Mouse (Mus musculus): ENCODE results near the gene Grifin. TPM values are rescaled to one million over a fixed set of nuclear protein-coding genes. Genes with fewer than 3 reads are reported as not detected.

Gene Grifin
- polyA plus RNA-seq, 1 experiment from 2014 or later, result not detected

DNA sequence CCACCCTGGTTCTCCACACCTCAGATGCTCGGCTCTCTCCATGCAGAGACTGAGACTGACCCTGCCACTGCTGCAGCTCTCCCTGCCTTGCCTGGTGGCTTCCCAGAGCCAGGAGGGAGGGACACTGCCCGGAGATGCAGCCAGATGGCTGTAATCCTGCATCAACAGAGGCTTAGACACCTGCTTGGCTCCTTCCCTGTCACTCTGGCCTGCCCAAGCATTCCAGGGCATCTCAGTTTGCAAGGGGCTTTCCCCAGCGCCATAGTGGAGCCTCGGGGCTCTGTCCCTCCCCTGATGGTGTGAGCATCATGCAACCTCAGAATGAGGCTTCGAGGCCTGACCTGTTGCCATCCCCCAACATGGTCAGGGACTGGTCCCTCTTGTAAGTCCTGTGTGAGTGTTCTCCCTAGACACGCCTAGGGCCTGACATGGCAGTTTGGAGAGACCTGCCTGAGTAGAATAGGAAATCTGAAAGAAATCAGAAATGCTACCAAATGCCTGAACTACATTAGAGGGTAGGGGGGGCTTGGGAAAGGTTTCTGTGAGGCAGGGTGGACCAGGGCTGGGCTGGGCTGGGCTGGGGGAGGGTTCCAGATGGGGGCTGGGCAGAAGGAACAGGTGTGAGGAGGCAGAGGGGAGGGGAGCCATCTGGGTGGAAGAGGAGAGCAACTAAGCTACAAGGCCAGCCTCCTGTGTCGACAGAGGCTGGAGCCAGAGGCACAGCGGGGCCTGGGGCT is 18.3 kb upstream of the Grifin start:
- Histone ChIP-seq H3K4me1 (peaks cover 11% of the 10 kb centered on the region; the same call in 1 of the 2 replicates), H3K36me3 (no peaks in the 10 kb centered on the region), H3K4me2 (no peak overlapping the region), H3K9me3 (no peaks in the 10 kb centered on the region), H3K4me3 (no peak overlapping the region), H3K27ac (no peak overlapping the region), H3K9ac (no peak overlapping the region), H3K27me3 (no peaks in the 10 kb centered on the region)
- 38% methylated on average over 8 of the region's 8 CpGs for WGBS
- ATAC-seq (ENCODE audit: borderline replicate concordance, extremely low read depth, low FRiP score, low TSS enrichment), result no peak

DNA sequence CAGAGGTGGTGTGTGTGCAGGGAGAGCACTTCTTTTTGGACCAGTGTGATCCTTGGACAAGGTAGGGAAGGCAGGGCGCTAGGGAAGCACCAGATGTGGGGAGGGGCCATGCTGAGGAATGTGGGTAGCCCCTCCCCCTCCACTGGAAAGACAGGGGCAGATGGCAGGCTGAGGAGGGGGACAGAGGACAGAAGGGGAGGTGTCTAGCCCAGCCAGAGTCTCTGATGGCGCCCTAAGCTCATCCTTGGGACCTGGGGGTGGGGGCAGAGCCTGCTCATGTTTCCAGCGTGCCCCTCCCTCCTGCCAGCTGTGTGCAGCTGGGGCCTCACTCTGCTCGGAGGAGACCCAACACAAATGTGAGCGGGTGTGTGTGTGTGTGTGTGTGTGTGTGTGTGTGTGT is 16.7 kb upstream of the Grifin start:
- Histone ChIP-seq H3K9me3 (no peaks in the 10 kb centered on the region), H3K36me3 (no peaks in the 10 kb centered on the region), H3K4me3 (no peak overlapping the region), H3K4me1 (peaks cover 11% of the 10 kb centered on the region; the same call in 1 of the 2 replicates), H3K4me2 (no peak overlapping the region), H3K9ac (no peak overlapping the region), H3K27ac (no peak overlapping the region), H3K27me3 (no peaks in the 10 kb centered on the region)
- WGBS, result 0% methylated on average over 3 of the region's 5 CpGs
- peak; percentile 66 for ATAC-seq (ENCODE audit: borderline replicate concordance, extremely low read depth, low FRiP score, low TSS enrichment)

DNA sequence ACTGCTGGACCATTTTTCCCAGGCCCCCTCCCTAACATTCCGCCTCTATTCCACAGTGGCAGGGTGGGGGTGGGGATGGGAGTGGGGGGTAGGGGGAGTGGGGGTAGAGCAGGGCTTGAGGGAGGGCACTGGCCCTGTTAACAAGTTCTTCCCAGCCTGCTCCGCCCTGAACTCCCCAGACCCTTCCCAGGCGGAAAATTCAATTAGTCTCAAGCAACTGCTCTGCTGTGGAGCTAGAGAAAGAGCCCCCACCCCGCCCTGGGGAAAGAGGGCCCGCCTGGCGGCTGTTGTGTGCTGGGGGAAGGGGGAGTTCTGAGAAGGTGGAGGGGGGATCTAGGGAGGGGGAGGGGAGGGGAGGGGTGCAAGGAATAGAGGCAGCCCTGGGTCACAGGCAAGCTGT is 14.9 kb upstream of the Grifin start:
- H3K9ac ChIP-seq, result no peak overlapping the region
- H3K36me3 ChIP-seq, result no peaks in the 10 kb centered on the region
- 38% methylated on average over 6 of the region's 6 CpGs for WGBS
- no peaks in the 10 kb centered on the region for H3K27me3 ChIP-seq
- H3K27ac ChIP-seq, result no peak overlapping the region
- H3K4me2 ChIP-seq, result no peak overlapping the region
- H3K4me1 ChIP-seq, result peaks cover 16% of the 10 kb centered on the region; the same call in 1 of the 2 replicates
- no peaks in the 10 kb centered on the region for H3K9me3 ChIP-seq
- no peak for ATAC-seq (ENCODE audit: borderline replicate concordance, extremely low read depth, low FRiP score, low TSS enrichment)
- H3K4me3 ChIP-seq, result no peak overlapping the region

DNA sequence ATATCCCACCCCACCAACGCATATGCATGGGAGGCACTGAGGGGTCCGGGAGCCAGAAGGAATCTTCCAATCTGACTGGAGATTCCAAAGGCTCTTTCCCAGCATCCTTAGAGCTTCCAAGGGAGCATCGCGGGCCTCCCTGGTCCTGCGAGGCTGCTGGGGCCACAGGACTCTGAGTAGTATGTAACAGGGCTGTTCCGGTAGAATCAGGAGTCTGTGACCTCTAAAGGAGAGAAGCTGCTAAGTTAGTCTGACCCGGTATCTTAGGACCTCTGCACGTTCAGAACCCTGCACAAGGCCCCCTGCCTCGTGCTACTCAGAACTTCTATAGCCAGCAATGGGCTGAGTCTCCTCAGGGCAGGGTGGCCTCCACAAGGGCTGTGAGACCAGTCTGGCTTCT is 14.3 kb upstream of the Grifin start:
- Histone ChIP-seq H3K9ac (no peak overlapping the region), H3K27me3 (no peaks in the 10 kb centered on the region), H3K4me1 (peaks cover 16% of the 10 kb centered on the region; the same call in 1 of the 2 replicates), H3K9me3 (no peaks in the 10 kb centered on the region), H3K4me3 (no peak overlapping the region), H3K27ac (no peak overlapping the region), H3K36me3 (no peaks in the 10 kb centered on the region), H3K4me2 (no peak overlapping the region)
- ATAC-seq (ENCODE audit: borderline replicate concordance, extremely low read depth, low FRiP score, low TSS enrichment), result no peak
- WGBS, result 47% methylated on average over 9 of the region's 9 CpGs

DNA sequence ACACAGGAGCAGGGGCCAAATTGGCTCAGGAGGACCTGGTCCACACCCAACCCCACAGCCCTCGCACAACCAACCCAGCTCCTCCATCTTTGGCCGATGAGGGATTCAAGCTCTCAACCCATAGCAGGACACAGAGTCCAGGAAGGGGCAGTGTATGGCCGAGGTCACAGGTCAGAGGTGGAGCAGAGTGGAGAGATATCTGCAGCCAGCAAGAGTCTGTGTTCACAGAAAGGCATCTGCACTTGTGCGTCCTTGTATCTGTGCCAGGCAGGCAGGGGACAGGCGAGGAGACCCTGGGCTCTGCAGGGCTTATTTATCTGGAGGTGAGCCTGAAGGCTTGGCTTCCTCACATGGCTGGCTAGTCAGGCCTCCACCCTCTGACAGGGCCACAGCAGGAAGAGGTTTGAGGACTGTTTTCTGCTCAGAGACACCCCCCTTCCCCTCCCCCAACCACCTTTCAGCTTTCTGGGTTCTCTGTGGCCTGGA is 10.6 kb upstream of the Grifin start:
- 45% methylated on average over 5 of the region's 5 CpGs for WGBS
- ATAC-seq (ENCODE audit: borderline replicate concordance, extremely low read depth, low FRiP score, low TSS enrichment), result 0 out of 2 replicates have a peak, but pooled peaks have one; percentile 20
- Histone ChIP-seq H3K4me2 (no peak overlapping the region), H3K4me1 (0 out of 2 replicates have a peak, but pooled peaks cover 7% of the 10 kb centered on the region), H3K27me3 (no peaks in the 10 kb centered on the region), H3K9ac (no peak overlapping the region), H3K36me3 (no peaks in the 10 kb centered on the region), H3K27ac (no peak overlapping the region), H3K9me3 (no peaks in the 10 kb centered on the region), H3K4me3 (no peak overlapping the region)

DNA sequence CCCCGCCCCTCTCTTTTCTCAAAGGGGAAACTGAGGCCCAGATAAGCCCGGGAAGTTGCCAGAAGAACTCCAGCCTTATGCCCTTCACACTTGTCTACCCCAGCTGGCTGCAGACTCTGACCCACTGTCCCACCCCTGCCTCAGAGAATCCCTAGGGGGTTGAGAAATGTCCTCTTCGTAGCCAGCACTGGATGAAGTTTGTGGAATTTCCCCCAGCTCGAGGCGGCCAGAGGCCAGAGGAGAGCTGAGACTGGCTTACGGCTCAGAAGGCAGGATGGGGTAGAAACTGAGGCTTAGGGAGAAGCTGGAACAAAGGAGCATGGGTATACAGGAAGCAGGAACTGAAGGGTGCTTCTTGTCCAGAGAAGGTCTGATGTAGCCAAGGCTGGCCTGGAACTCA is 7.7 kb upstream of the Grifin start:
- Histone ChIP-seq H3K4me3 (no peak overlapping the region), H3K36me3 (no peaks in the 10 kb centered on the region), H3K4me1 (peaks cover 19% of the 10 kb centered on the region), H3K9me3 (no peaks in the 10 kb centered on the region), H3K27ac (0 out of 2 replicates have a peak overlapping the region, but pooled peaks have one; percentile 40), H3K27me3 (no peaks in the 10 kb centered on the region), H3K4me2 (no peak overlapping the region), H3K9ac (no peak overlapping the region)
- no peak for ATAC-seq (ENCODE audit: borderline replicate concordance, extremely low read depth, low FRiP score, low TSS enrichment)
- WGBS, result 55% methylated on average over 6 of the region's 6 CpGs

DNA sequence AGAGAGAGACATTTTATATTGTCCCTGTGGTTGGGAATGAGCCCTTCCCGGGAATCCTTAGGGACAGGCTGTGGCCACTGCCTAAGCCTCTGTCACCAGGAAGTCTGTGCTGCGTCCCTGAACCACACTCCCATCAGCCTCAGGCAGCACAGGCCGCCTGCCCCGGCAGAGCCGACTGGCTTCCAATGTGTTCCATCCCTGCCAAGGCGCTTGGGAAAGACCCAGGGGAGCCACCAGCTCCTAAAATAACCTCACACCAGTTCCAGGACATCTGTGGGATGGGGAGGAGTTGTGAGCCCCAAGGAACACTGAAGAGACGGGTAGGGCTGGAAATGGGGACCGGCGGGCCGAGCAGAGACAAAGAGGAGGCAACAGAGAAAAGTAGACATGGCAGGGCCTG is 6.8 kb upstream of the Grifin start:
- Histone ChIP-seq H3K9me3 (no peaks in the 10 kb centered on the region), H3K4me3 (no peak overlapping the region), H3K4me1 (peaks cover 28% of the 10 kb centered on the region), H3K4me2 (no peak overlapping the region), H3K9ac (no peak overlapping the region), H3K27ac (0 out of 2 replicates have a peak overlapping the region, but pooled peaks have one; percentile 3), H3K36me3 (no peaks in the 10 kb centered on the region), H3K27me3 (no peaks in the 10 kb centered on the region)
- 58% methylated on average over 10 of the region's 10 CpGs for WGBS
- ATAC-seq (ENCODE audit: borderline replicate concordance, extremely low read depth, low FRiP score, low TSS enrichment), result no peak

DNA sequence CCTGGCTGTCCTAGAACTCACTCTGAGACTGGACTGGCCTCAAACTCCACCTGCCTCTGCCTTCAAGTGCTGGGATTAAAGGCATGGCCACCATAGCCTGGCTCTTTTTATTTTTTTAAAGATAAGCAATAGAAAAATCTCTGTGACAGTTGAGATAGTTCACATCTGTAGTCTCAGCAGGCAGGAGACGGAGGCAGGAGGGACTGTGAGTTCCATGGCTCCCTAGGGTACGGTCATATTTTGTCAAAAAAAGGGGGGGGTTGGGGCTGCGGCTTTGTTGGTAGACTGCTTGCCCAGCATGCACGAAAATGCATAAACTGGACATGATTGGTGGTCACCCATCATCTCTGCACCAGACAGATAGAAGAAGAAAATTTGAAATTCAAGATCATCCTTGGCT is 6.3 kb upstream of the Grifin start:
- H3K4me3 ChIP-seq, result no peak overlapping the region
- H3K27me3 ChIP-seq, result no peaks in the 10 kb centered on the region
- no peaks in the 10 kb centered on the region for H3K9me3 ChIP-seq
- no peak overlapping the region for H3K9ac ChIP-seq
- H3K27ac ChIP-seq, result 0 out of 2 replicates have a peak overlapping the region, but pooled peaks have one; percentile 3
- peaks cover 28% of the 10 kb centered on the region for H3K4me1 ChIP-seq
- H3K4me2 ChIP-seq, result no peak overlapping the region
- 76% methylated on average over 4 of the region's 4 CpGs for WGBS
- no peaks in the 10 kb centered on the region for H3K36me3 ChIP-seq
- ATAC-seq (ENCODE audit: borderline replicate concordance, extremely low read depth, low FRiP score, low TSS enrichment), result no peak

DNA sequence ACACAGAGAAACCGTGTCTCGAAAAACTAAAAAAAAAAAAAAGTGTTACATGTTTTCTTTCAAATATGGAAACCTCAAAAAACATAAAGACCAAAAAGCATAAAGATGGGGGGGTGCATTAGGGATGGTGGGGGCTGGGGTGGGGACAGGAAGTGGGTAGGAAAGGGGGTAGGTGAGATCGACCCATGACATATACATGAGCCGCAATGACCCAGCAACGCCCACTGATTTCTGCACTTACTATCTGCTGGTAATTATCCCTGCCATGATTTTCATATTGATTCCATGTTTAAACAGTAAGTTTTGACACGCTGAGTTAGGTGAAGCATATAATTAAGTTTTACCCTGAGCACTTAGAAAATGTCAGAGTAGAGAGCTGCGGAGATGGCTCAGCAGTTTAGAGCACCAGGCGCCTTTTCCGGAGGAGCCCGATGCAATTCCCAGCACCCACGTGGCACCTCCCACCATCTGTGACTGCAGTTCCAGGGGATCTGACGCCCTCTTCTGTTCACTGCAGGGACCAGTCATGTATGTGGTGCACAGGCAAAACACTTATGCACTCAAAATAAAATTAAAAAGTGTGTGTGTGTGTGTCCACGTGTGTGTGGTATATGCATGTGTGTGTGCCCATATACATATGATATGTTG is 5.5 kb upstream of the Grifin start:
- Histone ChIP-seq H3K4me2 (no peak overlapping the region), H3K27ac (no peak overlapping the region), H3K9ac (no peak overlapping the region), H3K27me3 (no peaks in the 10 kb centered on the region), H3K9me3 (no peaks in the 10 kb centered on the region), H3K4me3 (no peak overlapping the region), H3K4me1 (peaks cover 30% of the 10 kb centered on the region), H3K36me3 (no peaks in the 10 kb centered on the region)
- 84% methylated on average over 13 of the region's 13 CpGs for WGBS
- no peak for ATAC-seq (ENCODE audit: borderline replicate concordance, extremely low read depth, low FRiP score, low TSS enrichment)

DNA sequence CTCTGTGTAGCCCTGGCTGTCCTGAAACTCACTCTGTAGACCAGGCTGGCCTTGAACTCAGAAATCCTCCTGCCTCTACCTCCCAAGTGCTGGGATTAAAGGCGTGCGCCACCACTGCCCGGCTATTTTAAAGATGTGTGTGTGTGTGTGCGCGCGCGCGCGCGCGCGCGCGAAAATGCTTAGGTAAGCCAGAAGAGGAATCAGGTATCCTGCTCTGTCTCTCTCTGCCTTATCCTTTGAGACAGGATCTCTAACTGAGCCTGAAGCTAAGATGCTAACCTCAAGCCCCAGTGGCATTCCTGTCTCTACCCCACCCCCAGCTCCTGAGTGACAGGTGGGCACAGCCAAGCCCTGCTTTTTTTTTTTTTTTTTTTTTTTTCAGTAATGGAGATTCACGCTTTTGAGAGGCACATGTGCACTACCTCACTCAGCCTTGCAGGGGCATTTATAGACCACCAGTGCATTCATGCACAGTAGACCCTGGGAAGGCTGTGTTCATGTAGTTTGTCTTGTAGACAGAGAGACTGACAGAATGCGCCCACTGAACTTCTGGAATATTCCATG is 4.2 kb upstream of the Grifin start:
- no peak overlapping the region for H3K4me3 ChIP-seq
- H3K9me3 ChIP-seq, result no peaks in the 10 kb centered on the region
- H3K4me2 ChIP-seq, result no peak overlapping the region
- no peaks in the 10 kb centered on the region for H3K27me3 ChIP-seq
- WGBS, result 81% methylated on average over 16 of the region's 16 CpGs
- ATAC-seq (ENCODE audit: borderline replicate concordance, extremely low read depth, low FRiP score, low TSS enrichment), result no peak
- H3K27ac ChIP-seq, result no peak overlapping the region
- H3K36me3 ChIP-seq, result no peaks in the 10 kb centered on the region
- peaks cover 32% of the 10 kb centered on the region for H3K4me1 ChIP-seq
- no peak overlapping the region for H3K9ac ChIP-seq

DNA sequence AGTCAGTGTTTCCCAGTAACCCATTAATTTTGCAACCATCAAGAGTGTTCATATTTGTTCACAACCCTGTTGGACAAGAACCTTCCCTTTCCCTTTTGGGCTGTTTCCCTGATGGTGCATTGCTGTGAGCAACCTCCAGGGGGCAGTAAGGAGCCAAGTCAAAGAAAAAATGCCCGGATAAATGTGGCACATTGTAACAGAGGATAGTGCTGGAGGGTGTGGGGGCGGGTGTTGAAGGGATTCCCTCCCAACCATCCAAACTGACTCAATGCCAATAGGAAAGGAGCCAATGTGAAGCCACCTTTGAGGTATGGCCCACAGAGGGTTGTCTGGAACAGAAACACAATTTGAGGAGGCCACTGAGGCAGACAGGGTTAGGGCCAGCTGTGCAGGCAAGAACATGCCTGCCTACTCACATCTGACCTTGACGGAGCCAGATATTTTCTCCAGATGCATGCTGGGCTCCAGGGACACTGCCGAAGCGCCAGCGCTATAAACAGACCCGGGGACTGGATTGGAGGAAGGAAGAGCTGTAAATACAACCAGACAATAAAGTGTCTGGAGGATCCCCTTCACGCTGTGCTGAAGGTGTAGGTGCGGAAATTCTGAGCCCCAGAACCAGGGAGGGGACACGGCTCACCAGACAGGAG is 3.6 kb upstream of the Grifin start:
- H3K9me3 ChIP-seq, result no peaks in the 10 kb centered on the region
- H3K4me1 ChIP-seq, result peaks cover 32% of the 10 kb centered on the region
- H3K36me3 ChIP-seq, result no peaks in the 10 kb centered on the region
- no peak overlapping the region for H3K4me3 ChIP-seq
- ATAC-seq (ENCODE audit: borderline replicate concordance, extremely low read depth, low FRiP score, low TSS enrichment), result peak; percentile 16; the same call in 1 of the 2 replicates
- H3K27ac ChIP-seq, result peak overlapping the region; percentile 39; the same call in 1 of the 2 replicates
- 37% methylated on average over 10 of the region's 10 CpGs for WGBS
- H3K27me3 ChIP-seq, result no peaks in the 10 kb centered on the region
- H3K9ac ChIP-seq, result no peak overlapping the region
- H3K4me2 ChIP-seq, result peak overlapping the region; percentile 12; the same call in 1 of the 2 replicates
